In genomic region chr17:48647431-48647830, GRCm38 (mm10) we compare ENCODE assay signal across 9 mouse cellular contexts.
DNase-seq lines count a peak whose midpoint lies in the region; ATAC-seq and TF ChIP-seq lines count a peak whose summit lies in the region.
"Had no signal": no experiment of that assay in that cellular context is flagged by ENCODE, and none has a peak within 500 bp of the region (broad histone marks: within the 10 kb centered on the region; RNA-seq: fewer than 3 reads in every experiment).

No protein-coding gene starts in this region.

- peak overlapping the region; percentile 19; the same call in 1 of the 2 replicates for H3K4me2 ChIP-seq in lung, postnatal 0 days (replicated peaks; ENCODE audit: low read depth, low read length)
- H3K4me2 ChIP-seq in forebrain, embryonic 13.5 days = peak overlapping the region; percentile 32
- peak overlapping the region; percentile 15 for H3K4me2 ChIP-seq in liver, embryonic 16.5 days (ENCODE audit: low read depth, low read length)

- no peak overlapping the region for H3K4me3 ChIP-seq in lung, postnatal 0 days (ENCODE audit: low read depth, low read length)
- no peak overlapping the region for H3K4me3 ChIP-seq in forebrain, embryonic 13.5 days
- no peak overlapping the region for H3K4me3 ChIP-seq in liver, embryonic 16.5 days (ENCODE audit: low read depth, low read length)

- no peak overlapping the region for H3K27ac ChIP-seq in lung, postnatal 0 days (ENCODE audit: low read length)
- H3K27ac ChIP-seq in forebrain, embryonic 13.5 days = no peak overlapping the region
- H3K27ac ChIP-seq in liver, embryonic 16.5 days (ENCODE audit: low read length) = no peak overlapping the region

- no peak for DNase-seq in lung, postnatal 0 days (ENCODE audit: low spot score)
- no peak for DNase-seq in lung, postnatal 4 days
- peak; percentile 57 for DNase-seq in thymus, postnatal 14 days
- no peak for DNase-seq in urinary bladder, postnatal 10 days (ENCODE audit: low spot score)
- DNase-seq in layer of hippocampus, adult 9-10 months (ENCODE audit: low spot score) = no peak
- no peak for DNase-seq in adrenal gland, adult 2 months
- DNase-seq: kidney, adult 8-10 months had no signal

- H3K4me1 ChIP-seq in lung, postnatal 0 days (ENCODE audit: insufficient read depth, low read depth, low read length) = no peaks in the 10 kb centered on the region
- H3K4me1 ChIP-seq in forebrain, embryonic 13.5 days = no peaks in the 10 kb centered on the region
- H3K4me1 ChIP-seq in liver, embryonic 16.5 days (ENCODE audit: control insufficient read depth, low read depth, low read length) = no peaks in the 10 kb centered on the region

- ATAC-seq in lung, postnatal 0 days = no peak
- no peak for ATAC-seq in forebrain, embryonic 13.5 days
- ATAC-seq in liver, embryonic 16.5 days (ENCODE audit: low read depth) = no peak

- TF ChIP-seq EP300 in lung, postnatal 0 days (IDR thresholded peaks at IDR 0.05) = no peak

- no peaks in the 10 kb centered on the region for H3K27me3 ChIP-seq in lung, postnatal 0 days (replicated peaks; ENCODE audit: insufficient read depth, low read length)
- no peaks in the 10 kb centered on the region for H3K27me3 ChIP-seq in forebrain, embryonic 13.5 days
- H3K27me3 ChIP-seq in liver, embryonic 16.5 days (ENCODE audit: control insufficient read depth, insufficient read depth, low read depth, low read length) = no peaks in the 10 kb centered on the region

- no peak overlapping the region for H3K9ac ChIP-seq in lung, postnatal 0 days (replicated peaks; ENCODE audit: low read depth)
- no peak overlapping the region for H3K9ac ChIP-seq in forebrain, embryonic 13.5 days
- no peak overlapping the region for H3K9ac ChIP-seq in liver, embryonic 16.5 days (ENCODE audit: low read depth, low read length)

- no peaks in the 10 kb centered on the region for H3K36me3 ChIP-seq in lung, postnatal 0 days (ENCODE audit: insufficient read depth, low read length)
- no peaks in the 10 kb centered on the region for H3K36me3 ChIP-seq in forebrain, embryonic 13.5 days (ENCODE audit: poor library complexity, severe bottlenecking)
- no peaks in the 10 kb centered on the region for H3K36me3 ChIP-seq in liver, embryonic 16.5 days (ENCODE audit: control insufficient read depth, insufficient read depth)

- H3K9me3 ChIP-seq in lung, postnatal 0 days (ENCODE audit: low read length) = no peaks in the 10 kb centered on the region
- no peaks in the 10 kb centered on the region; the same call in 1 of the 2 replicates for H3K9me3 ChIP-seq in forebrain, embryonic 13.5 days (replicated peaks)
- H3K9me3 ChIP-seq in liver, embryonic 16.5 days (replicated peaks; ENCODE audit: control insufficient read depth, low read length) = no peaks in the 10 kb centered on the region

- no peak for TF ChIP-seq CTCF in lung, postnatal 0 days (IDR thresholded peaks at IDR 0.05)

- 36% methylated on average over 14 of the region's 14 CpGs for WGBS in lung, postnatal 0 days
- WGBS in forebrain, embryonic 13.5 days = 66% methylated on average over 14 of the region's 14 CpGs
- WGBS in liver, embryonic 16.5 days (ENCODE audit: insufficient replicate concordance) = 31% methylated on average over 14 of the region's 14 CpGs
